Mouse (Mus musculus): ENCODE results near the gene Gm45837. TPM values are rescaled to one million over a fixed set of nuclear protein-coding genes. Genes with fewer than 3 reads are reported as not detected.
"Not testable (repeated sequence)": the region's sequence is repeated elsewhere in the genome, so short reads cannot be mapped to it uniquely, and the experiment has no call there.

Gm45837 gene
- total and polyA plus RNA-seq, 3 experiments = 1.2 TPM; not detected in 2

DNA sequence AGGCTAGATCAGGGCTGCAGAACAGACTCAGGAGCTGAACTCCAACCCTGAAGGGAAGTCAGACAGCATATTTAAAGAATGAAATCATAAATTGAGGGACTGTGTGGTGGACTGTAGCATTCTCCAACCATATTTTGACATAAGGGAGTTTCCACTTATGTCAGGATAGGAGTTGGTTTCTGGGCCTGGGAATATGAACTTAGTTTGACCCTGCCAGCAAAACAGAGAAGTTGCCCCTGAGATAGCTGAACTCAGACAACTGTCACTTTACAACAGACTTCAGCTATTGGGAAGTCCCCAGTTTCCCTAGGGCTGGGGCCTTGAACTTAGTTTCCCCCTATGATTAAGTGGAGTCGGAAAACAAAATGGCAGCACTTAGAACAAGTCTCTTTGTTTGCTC is 140.8 kb downstream of the Gm45837 start:
- Histone ChIP-seq H3K4me3 (ENCODE audit: control insufficient read depth in 1 of 2, insufficient read depth in 1 of 2, low read depth in 2 of 2, low read length in 2 of 2) (no peak overlapping the region), H3K9me3 (replicated peaks; ENCODE audit: insufficient read depth, low read length) (no peaks in the 10 kb centered on the region), H3K79me2 (ENCODE audit: control insufficient read depth, insufficient read depth, low read length, poor library complexity) (no peaks in the 10 kb centered on the region), H3K36me3 (ENCODE audit: control insufficient read depth in 1 of 2, insufficient read depth in 2 of 2, low read length in 2 of 2) (no peaks in the 10 kb centered on the region), H3K4me1 (ENCODE audit: control insufficient read depth in 1 of 2, insufficient read depth in 2 of 2, low read length in 2 of 2) (no peaks in the 10 kb centered on the region), H3K27ac (ENCODE audit: control insufficient read depth, low read depth, low read length) (no peak overlapping the region), H3K27me3 (ENCODE audit: control insufficient read depth in 1 of 2, insufficient read depth in 2 of 2, low read length in 2 of 2) (peaks cover under 1 to 3% of the 10 kb centered on the region in 2 experiments; a peak in 2 of 4 replicates), H3K9ac (ENCODE audit: control insufficient read depth, low read depth, low read length, poor library complexity, severe bottlenecking) (no peak overlapping the region)
- no peak for DNase-seq (ENCODE audit: low read depth, low spot score)
- no peak for TF ChIP-seq MXI1 (IDR thresholded peaks at IDR 0.05; ENCODE audit: low read depth, low read length)
- TF ChIP-seq SIN3A (IDR thresholded peaks at IDR 0.05; ENCODE audit: low read length) = no peak
- no peak for TF ChIP-seq KAT2A (conservative IDR thresholded peaks at IDR 0.05; ENCODE audit: low read depth, low read length)
- no peak for TF ChIP-seq POLR2AphosphoS5 (IDR thresholded peaks at IDR 0.05; ENCODE audit: borderline replicate concordance, low read depth, low read length)
- TF ChIP-seq ETS1 (IDR thresholded peaks at IDR 0.05; ENCODE audit: low read depth, low read length) = no peak
- TF ChIP-seq MEF2A (IDR thresholded peaks at IDR 0.05; ENCODE audit: extremely low read depth, insufficient replicate concordance, low read depth, low read length, poor library complexity, severe bottlenecking) = no peak
- TF ChIP-seq CTCF (IDR thresholded peaks at IDR 0.05 in 2 of 3, conservative IDR thresholded peaks at IDR 0.05 in 1 of 3; ENCODE audit: control insufficient read depth in 1 of 3, insufficient read depth in 1 of 3, low read depth in 2 of 3, low read length in 3 of 3, poor library complexity in 1 of 3, severe bottlenecking in 1 of 3) = no peak

DNA sequence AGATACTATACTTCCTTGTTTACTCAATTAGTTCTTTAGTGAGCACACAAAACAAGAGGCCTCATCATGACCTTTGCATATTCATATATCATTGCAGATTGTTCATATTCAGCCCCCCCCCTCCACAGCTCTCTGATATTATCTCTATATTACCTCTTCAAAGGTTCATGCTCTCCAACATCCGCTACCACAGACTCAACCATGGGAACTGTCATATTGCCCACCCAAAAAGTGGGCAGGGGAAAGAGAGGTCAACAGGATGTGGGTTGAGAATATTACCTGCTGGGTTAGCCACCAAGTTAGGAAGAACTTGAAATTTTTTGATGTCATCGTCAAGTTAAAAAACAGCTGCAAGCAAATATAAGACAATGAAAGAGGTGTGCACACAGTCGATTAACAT is 144.8 kb downstream of the Gm45837 start:
- not testable (repeated sequence) for H3K4me3 ChIP-seq (ENCODE audit: control insufficient read depth in 1 of 2, insufficient read depth in 1 of 2, low read depth in 2 of 2, low read length in 2 of 2); DNase-seq (ENCODE audit: low read depth, low spot score); H3K36me3 ChIP-seq (ENCODE audit: control insufficient read depth in 1 of 2, insufficient read depth in 2 of 2, low read length in 2 of 2); H3K79me2 ChIP-seq (ENCODE audit: control insufficient read depth, insufficient read depth, low read length, poor library complexity); H3K27me3 ChIP-seq (ENCODE audit: control insufficient read depth in 1 of 2, insufficient read depth in 2 of 2, low read length in 2 of 2); H3K9ac ChIP-seq (ENCODE audit: control insufficient read depth, low read depth, low read length, poor library complexity, severe bottlenecking); H3K4me1 ChIP-seq (ENCODE audit: control insufficient read depth in 1 of 2, insufficient read depth in 2 of 2, low read length in 2 of 2); H3K27ac ChIP-seq (ENCODE audit: control insufficient read depth, low read depth, low read length); H3K9me3 ChIP-seq (replicated peaks; ENCODE audit: insufficient read depth, low read length)

DNA sequence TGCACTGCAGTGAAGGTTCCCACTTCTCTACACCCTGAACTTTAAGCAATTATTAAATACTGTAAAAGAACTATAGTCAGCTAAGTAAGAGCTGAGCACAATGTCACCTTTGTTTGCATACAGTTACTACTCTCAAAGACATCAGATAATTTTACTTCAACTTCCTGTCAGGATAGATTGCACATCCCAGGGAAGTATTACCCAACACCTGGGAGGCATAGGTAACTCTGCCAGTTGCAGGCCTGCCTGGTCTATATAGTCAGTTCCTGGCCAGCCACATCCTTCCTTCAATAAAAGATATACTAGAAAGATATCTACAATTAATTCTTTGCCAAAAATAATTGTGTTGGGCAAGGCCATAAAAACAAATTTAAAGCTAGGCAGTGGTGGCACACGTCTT is 146.7 kb downstream of the Gm45837 start:
- H3K79me2 ChIP-seq (ENCODE audit: control insufficient read depth, insufficient read depth, low read length, poor library complexity) = no peaks in the 10 kb centered on the region

DNA sequence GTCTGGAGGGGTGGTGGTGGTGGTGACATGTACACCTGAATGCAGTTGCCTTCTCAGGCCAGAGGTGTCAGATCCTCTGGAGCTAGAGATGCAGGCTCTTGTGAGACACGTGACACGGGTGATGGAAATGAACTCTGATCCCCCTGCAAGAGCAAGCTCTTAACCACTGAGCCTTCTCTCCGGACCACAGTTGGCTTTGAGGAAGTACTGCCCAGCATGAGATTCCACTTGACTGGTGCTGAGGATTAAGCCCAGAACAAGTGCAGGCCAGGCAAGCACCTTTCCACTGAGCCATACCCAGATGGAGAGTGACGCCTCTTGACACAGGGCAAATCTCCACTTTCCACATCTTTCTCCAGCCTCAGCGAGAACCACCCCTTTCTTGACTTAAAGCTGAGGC is 148.7 kb downstream of the Gm45837 start:
- not testable (repeated sequence) for H3K4me3 ChIP-seq (ENCODE audit: control insufficient read depth in 1 of 2, insufficient read depth in 1 of 2, low read depth in 2 of 2, low read length in 2 of 2); H3K4me1 ChIP-seq (ENCODE audit: control insufficient read depth in 1 of 2, insufficient read depth in 2 of 2, low read length in 2 of 2); H3K9ac ChIP-seq (ENCODE audit: control insufficient read depth, low read depth, low read length, poor library complexity, severe bottlenecking); H3K9me3 ChIP-seq (replicated peaks; ENCODE audit: insufficient read depth, low read length); H3K27me3 ChIP-seq (ENCODE audit: control insufficient read depth in 1 of 2, insufficient read depth in 2 of 2, low read length in 2 of 2); H3K36me3 ChIP-seq (ENCODE audit: control insufficient read depth in 1 of 2, insufficient read depth in 2 of 2, low read length in 2 of 2); H3K79me2 ChIP-seq (ENCODE audit: control insufficient read depth, insufficient read depth, low read length, poor library complexity); H3K27ac ChIP-seq (ENCODE audit: control insufficient read depth, low read depth, low read length); DNase-seq (ENCODE audit: low read depth, low spot score)

More for the DNA sequence above, 146.7 kb downstream of the Gm45837 start:
- Histone ChIP-seq H3K9me3 (replicated peaks; ENCODE audit: insufficient read depth, low read length) (no peaks in the 10 kb centered on the region), H3K27ac (ENCODE audit: control insufficient read depth, low read depth, low read length) (no peak overlapping the region), H3K9ac (ENCODE audit: control insufficient read depth, low read depth, low read length, poor library complexity, severe bottlenecking) (no peak overlapping the region), H3K4me1 (ENCODE audit: control insufficient read depth in 1 of 2, insufficient read depth in 2 of 2, low read length in 2 of 2) (no peaks in the 10 kb centered on the region), H3K4me3 (ENCODE audit: control insufficient read depth in 1 of 2, insufficient read depth in 1 of 2, low read depth in 2 of 2, low read length in 2 of 2) (no peak overlapping the region), H3K36me3 (ENCODE audit: control insufficient read depth in 1 of 2, insufficient read depth in 2 of 2, low read length in 2 of 2) (no peaks in the 10 kb centered on the region), H3K27me3 (ENCODE audit: control insufficient read depth in 1 of 2, insufficient read depth in 2 of 2, low read length in 2 of 2) (peaks cover 2 to 3% of the 10 kb centered on the region in 2 experiments; a peak in 2 of 4 replicates)
- no peak for DNase-seq (ENCODE audit: low read depth, low spot score)
- TF ChIP-seq MAFK (IDR thresholded peaks at IDR 0.05; ENCODE audit: borderline replicate concordance, low read depth, low read length) = no peak
- TF ChIP-seq EP300 (IDR thresholded peaks at IDR 0.05; ENCODE audit: low read depth in 1 of 2, low read length in 2 of 2) = no peak
- TF ChIP-seq CHD2 (IDR thresholded peaks at IDR 0.05; ENCODE audit: low read length) = no peak
- no peak for TF ChIP-seq CHD1 (IDR thresholded peaks at IDR 0.05; ENCODE audit: low read depth, low read length)
- no peak for TF ChIP-seq POLR2AphosphoS2 (IDR thresholded peaks at IDR 0.05; ENCODE audit: low read length)
- TF ChIP-seq MYB (IDR thresholded peaks at IDR 0.05; ENCODE audit: low read depth, low read length) = no peak
- TF ChIP-seq ZNF384 (IDR thresholded peaks at IDR 0.05; ENCODE audit: low read depth, low read length) = no peak
- no peak for TF ChIP-seq ZC3H11A (IDR thresholded peaks at IDR 0.05; ENCODE audit: low read depth, low read length)
- TF ChIP-seq ETS1 (IDR thresholded peaks at IDR 0.05; ENCODE audit: low read depth, low read length) = no peak
- no peak for TF ChIP-seq POLR2A (IDR thresholded peaks at IDR 0.05; ENCODE audit: control insufficient read depth in 1 of 2, insufficient read depth in 1 of 2, low read depth in 1 of 2, low read length in 2 of 2, poor library complexity in 1 of 2)
- no peak for TF ChIP-seq TBP (IDR thresholded peaks at IDR 0.05; ENCODE audit: low read depth, low read length)
- TF ChIP-seq CTCF (IDR thresholded peaks at IDR 0.05 in 2 of 3, conservative IDR thresholded peaks at IDR 0.05 in 1 of 3; ENCODE audit: control insufficient read depth in 1 of 3, insufficient read depth in 1 of 3, low read depth in 2 of 3, low read length in 3 of 3, poor library complexity in 1 of 3, severe bottlenecking in 1 of 3) = no peak
- no peak for TF ChIP-seq BHLHE40 (IDR thresholded peaks at IDR 0.05; ENCODE audit: borderline replicate concordance, low read depth, low read length)
- no peak for TF ChIP-seq HCFC1 (IDR thresholded peaks at IDR 0.05; ENCODE audit: low read depth, low read length)

Data from MEL (cell line).